Mouse (Mus musculus) liver, postnatal 0 days (tissue): ENCODE measurements around the gene Lep.

ENCODE experiments used
- CTCF ChIP-seq: sonication (generic); IDR thresholded peaks from 2 replicates; pipeline ENCODE4 v1.5.1; 2016; ENCODE audit warnings: antibody characterized with exemption, low read depth
- EP300 ChIP-seq: IDR thresholded peaks from 2 replicates; pipeline ENCODE4 v1.6.1; 2016; ENCODE audit warnings: antibody characterized with exemption, low read depth, mild to moderate bottlenecking

DNA sequence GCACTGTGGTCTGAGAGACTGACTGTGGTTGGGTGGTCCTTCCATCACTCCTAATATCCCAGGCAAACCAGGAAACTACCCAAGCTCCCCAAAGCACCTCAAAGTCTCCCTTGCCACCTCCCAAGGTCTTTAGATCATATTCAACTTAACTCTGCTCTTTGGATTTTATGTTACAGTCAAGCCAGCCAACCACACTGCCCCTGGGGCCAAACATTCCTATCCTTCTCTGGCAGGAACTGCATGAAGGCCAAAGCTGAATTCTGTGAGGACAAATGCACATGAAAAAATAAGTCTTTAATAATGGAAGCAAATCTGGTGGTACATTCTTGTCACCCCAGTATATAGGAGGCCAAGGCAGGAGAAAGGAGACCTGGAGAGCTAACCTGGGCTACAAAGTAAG, 16.0 kb upstream of the Lep start:
- TF ChIP-seq CTCF (no peak), EP300 (no peak)
